Mouse (Mus musculus) bone marrow, adult 2 months (tissue): ENCODE measurements around the gene Slc39a8.

Experiments used
- CTCF ChIP-seq: fragments of 200-500 bp; IDR thresholded peaks from 2 replicates; pipeline ENCODE4 v1.5.1; 2011; ENCODE audit warnings: low read length, control low read depth; ENCODE audit not compliant: control insufficient read depth, insufficient read depth
- POLR2A ChIP-seq: fragments of 200-500 bp; IDR thresholded peaks from 2 replicates; pipeline ENCODE4 v1.6.1; 2011; ENCODE audit warnings: low read depth, mild to moderate bottlenecking, control low read depth, low read length, borderline replicate concordance; ENCODE audit not compliant: control insufficient read depth

DNA sequence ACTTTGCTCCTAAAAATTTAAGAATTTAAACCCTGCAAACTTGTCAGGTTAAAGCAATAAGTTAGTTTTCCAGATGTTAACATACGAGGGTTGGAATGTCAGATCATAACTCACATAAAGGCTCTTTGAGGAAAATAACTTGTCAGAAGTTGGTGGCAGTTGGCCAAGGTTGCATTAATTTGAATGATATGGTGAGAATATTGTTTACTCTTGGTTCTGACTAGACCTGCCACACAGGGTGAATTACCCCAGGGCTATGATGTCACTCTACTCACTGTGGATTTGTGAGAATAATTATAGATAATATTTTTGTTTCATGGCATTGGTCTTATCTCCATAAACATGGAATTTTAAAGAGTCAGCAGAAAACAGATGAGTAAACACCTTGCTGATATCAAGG is 26.4 kb upstream of the Slc39a8 start:
- TF ChIP-seq POLR2A: no peak
- TF ChIP-seq CTCF: no peak
